ENCODE assay signal across 25 mouse cellular contexts in genomic region chr6:128505676-128506236, GRCm38 (mm10). TPM values are rescaled to one million over a fixed set of nuclear protein-coding genes. Genes with fewer than 3 reads are reported as not detected.
DNase-seq lines count a peak whose midpoint lies in the region; ATAC-seq and TF ChIP-seq lines count a peak whose summit lies in the region.
"Had no signal": no experiment of that assay in that cellular context is flagged by ENCODE, and none has a peak within 500 bp of the region (broad histone marks: within the 10 kb centered on the region; RNA-seq: fewer than 3 reads in every experiment).

No protein-coding gene starts in this region.

- no peaks in the 10 kb centered on the region for H3K27me3 ChIP-seq in forebrain, embryonic 16.5 days (replicated peaks; ENCODE audit: control insufficient read depth, insufficient read depth, low read length)
- H3K27me3 ChIP-seq in forebrain, embryonic 11.5 days (ENCODE audit: control insufficient read depth, insufficient read depth, low read length) = no peaks in the 10 kb centered on the region
- H3K27me3 ChIP-seq: embryonic facial prominence, embryonic 15.5 days; midbrain, embryonic 13.5 days; neural tube, embryonic 13.5 days had no signal

- H3K9ac ChIP-seq in forebrain, embryonic 16.5 days (replicated peaks; ENCODE audit: low read depth, low read length) = no peak overlapping the region
- no peak overlapping the region for H3K9ac ChIP-seq in forebrain, embryonic 11.5 days (ENCODE audit: low read length)
- H3K9ac ChIP-seq: embryonic facial prominence, embryonic 15.5 days; liver, postnatal 0 days; midbrain, embryonic 13.5 days; neural tube, embryonic 13.5 days had no signal

- H3K4me1 ChIP-seq in forebrain, embryonic 16.5 days (replicated peaks; ENCODE audit: control insufficient read depth, insufficient read depth, low read length) = 0 out of 2 replicates have a peak, but pooled peaks cover 2% of the 10 kb centered on the region
- no peaks in the 10 kb centered on the region for H3K4me1 ChIP-seq in forebrain, embryonic 11.5 days (replicated peaks; ENCODE audit: control insufficient read depth, insufficient read depth, low read length)
- H3K4me1 ChIP-seq: embryonic facial prominence, embryonic 15.5 days; hindbrain, embryonic 10.5 days; limb, embryonic 10.5 days; midbrain, embryonic 13.5 days; neural tube, embryonic 13.5 days had no signal

- no peak for TF ChIP-seq CTCF in layer of hippocampus, adult 2 months (conservative IDR thresholded peaks at IDR 0.05)

- DNase-seq in forebrain, embryonic 11.5 days (ENCODE audit: low spot score) = no peak
- peak; percentile 55 for DNase-seq in right cerebral cortex, postnatal 4 days
- no peak for DNase-seq in right cerebral cortex, postnatal 25 days
- peak; percentile 57 to 61 for DNase-seq in layer of hippocampus, adult 2 months (ENCODE audit: low spot score in 2 of 2)
- DNase-seq in telencephalon, adult 2 months (ENCODE audit: low read depth, low spot score) = peak; percentile 32
- DNase-seq in kidney, postnatal 4 days = no peak
- DNase-seq: adrenal gland, postnatal 25 days; cerebellum, adult 9-10 months; embryo, embryonic 11 days; gastrocnemius, postnatal 36 days; kidney, adult 18-20 months; liver, postnatal 0 days; lung, postnatal 14 days; thymus, postnatal 4 days had no signal

- 81% methylated on average over 2 of the region's 2 CpGs for WGBS in forebrain, embryonic 16.5 days
- 85% methylated on average over 2 of the region's 2 CpGs for WGBS in forebrain, embryonic 11.5 days

- no peak overlapping the region for H3K4me2 ChIP-seq in forebrain, embryonic 16.5 days (ENCODE audit: low read length)
- no peak overlapping the region for H3K4me2 ChIP-seq in forebrain, embryonic 11.5 days (ENCODE audit: low read depth, low read length, severe bottlenecking)
- H3K4me2 ChIP-seq: embryonic facial prominence, embryonic 15.5 days; midbrain, embryonic 13.5 days; neural tube, embryonic 13.5 days had no signal

- H3K27ac ChIP-seq in forebrain, embryonic 16.5 days (ENCODE audit: low read length) = no peak overlapping the region
- H3K27ac ChIP-seq in forebrain, embryonic 11.5 days (ENCODE audit: low read depth, low read length) = no peak overlapping the region
- H3K27ac ChIP-seq in layer of hippocampus, adult 2 months = peak overlapping the region; percentile 59
- H3K27ac ChIP-seq: embryonic facial prominence, embryonic 15.5 days; hindbrain, embryonic 10.5 days; kidney, postnatal 0 days; left cerebral cortex, adult 2 months; limb, embryonic 10.5 days; midbrain, embryonic 13.5 days; neural tube, embryonic 13.5 days had no signal

- H3K36me3 ChIP-seq in forebrain, embryonic 16.5 days (ENCODE audit: control insufficient read depth, insufficient read depth) = no peaks in the 10 kb centered on the region
- no peaks in the 10 kb centered on the region for H3K36me3 ChIP-seq in forebrain, embryonic 11.5 days (ENCODE audit: control insufficient read depth, insufficient read depth, low read length)
- H3K36me3 ChIP-seq: embryonic facial prominence, embryonic 15.5 days; hindbrain, embryonic 10.5 days; limb, embryonic 10.5 days; midbrain, embryonic 13.5 days; neural tube, embryonic 13.5 days had no signal

- peak; percentile 49 for ATAC-seq in forebrain, embryonic 16.5 days
- ATAC-seq in forebrain, embryonic 11.5 days (replicated peaks; ENCODE audit: low FRiP score) = no peak
- ATAC-seq in CD4-positive, CD25-positive, alpha-beta regulatory T cell, adult 4 months = no peak
- ATAC-seq: liver, postnatal 0 days; midbrain, embryonic 13.5 days had no signal

- no peak overlapping the region for H3K4me3 ChIP-seq in forebrain, embryonic 16.5 days (replicated peaks; ENCODE audit: low read length)
- no peak overlapping the region for H3K4me3 ChIP-seq in forebrain, embryonic 11.5 days (ENCODE audit: low read depth, low read length)
- no peak overlapping the region for H3K4me3 ChIP-seq in layer of hippocampus, adult 2 months
- H3K4me3 ChIP-seq: embryonic facial prominence, embryonic 15.5 days; hindbrain, embryonic 10.5 days; left cerebral cortex, adult 2 months; limb, embryonic 10.5 days; midbrain, embryonic 13.5 days; neural tube, embryonic 13.5 days had no signal

- no peaks in the 10 kb centered on the region for H3K9me3 ChIP-seq in forebrain, embryonic 16.5 days (ENCODE audit: control insufficient read depth, low read length)
- H3K9me3 ChIP-seq in forebrain, embryonic 11.5 days (ENCODE audit: control insufficient read depth, low read length) = no peaks in the 10 kb centered on the region
- H3K9me3 ChIP-seq: embryonic facial prominence, embryonic 15.5 days; hindbrain, embryonic 10.5 days; limb, embryonic 10.5 days; midbrain, embryonic 13.5 days; neural tube, embryonic 13.5 days had no signal

RNA-seq across cellular contexts. Expression of gene Pzp, which starts 20.8 kb away (rescaled TPM):
- not detected in 2 replicates for polyA plus RNA-seq in forebrain, embryonic 16.5 days (2015; fragmentation: Nextera tagmentation; extraction: Ambion mirVana)
- 0.05 TPM in 1 of 2 replicates, not detected in the other for polyA plus RNA-seq in forebrain, embryonic 11.5 days (2014; fragmentation: Nextera tagmentation; extraction: Ambion mirVana)
- not detected for total RNA-seq in layer of hippocampus, adult 2 months (2021)
- polyA plus RNA-seq in CD4-positive, CD25-positive, alpha-beta regulatory T cell, adult 4 months (2017; shearing (Covaris generic)) = under 1 TPM in 1 of 2 experiments, not detected in 1; 0.27 TPM
- total RNA-seq: left cerebral cortex, adult 2 months; megakaryocyte, adult 5-6 weeks had no signal
- polyA plus RNA-seq: C2C12; hindbrain, embryonic 10.5 days; midbrain, embryonic 13.5 days had no signal

Comparison
In these comparisons a context has a peak if more than half of its experiments do, and no peak if none do; other contexts are left out.
1. DNase-seq: peak in right cerebral cortex, postnatal 4 days (single experiment), layer of hippocampus, adult 2 months (2 of 2) and telencephalon, adult 2 months (single experiment); none in forebrain, embryonic 11.5 days (single experiment), right cerebral cortex, postnatal 25 days (single experiment) and kidney, postnatal 4 days (0 of 2).